Comparison of ENCODE assay signal across 8 mouse cellular contexts in the genomic region with DNA sequence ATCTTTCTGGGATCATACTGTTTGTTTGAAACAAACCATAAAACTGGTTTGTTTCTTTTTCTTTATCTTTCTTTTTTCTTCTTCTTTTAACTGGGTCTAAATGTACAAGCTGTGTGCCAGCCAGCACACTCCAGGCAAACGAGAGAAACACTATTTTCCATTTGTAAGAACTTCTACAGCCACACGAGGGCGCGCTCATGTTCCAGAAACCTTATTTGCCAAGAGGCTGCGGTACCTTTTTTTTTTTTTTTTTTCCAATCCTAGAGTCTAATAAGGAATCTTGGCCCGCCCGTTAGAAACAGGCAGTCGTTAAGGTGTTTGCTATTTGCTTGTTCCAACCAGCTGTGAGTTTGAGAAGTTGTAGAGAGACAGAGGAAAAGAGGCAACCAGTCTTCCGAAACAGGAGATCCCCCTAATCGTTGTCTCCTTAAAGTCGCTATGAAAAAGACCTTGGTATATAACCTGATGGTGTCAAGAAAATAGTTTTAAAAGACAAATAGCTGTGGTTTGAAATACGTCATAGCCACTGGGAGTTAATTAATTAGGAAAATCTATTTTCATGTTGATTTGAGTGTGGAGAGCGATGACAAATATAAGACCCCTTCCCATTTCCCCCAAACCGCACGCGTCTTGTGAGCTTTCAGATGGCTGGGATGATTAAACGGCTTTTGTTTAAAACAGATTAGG. TPM values are rescaled to one million over a fixed set of nuclear protein-coding genes. Genes with fewer than 3 reads are reported as not detected.
DNase-seq lines count a peak whose midpoint lies in the region; ATAC-seq and TF ChIP-seq lines count a peak whose summit lies in the region.

No protein-coding gene starts in this region.

- H3K4me2 ChIP-seq in embryonic facial prominence, embryonic 14.5 days (ENCODE audit: low read depth, low read length), result no peak overlapping the region

- no peaks in the 10 kb centered on the region for H3K36me3 ChIP-seq in embryonic facial prominence, embryonic 14.5 days (ENCODE audit: control insufficient read depth, insufficient read depth, low read length)

- TF ChIP-seq CTCF in cerebellum, adult 2 months (IDR thresholded peaks at IDR 0.05; ENCODE audit: borderline replicate concordance, insufficient read depth, low read depth, low read length), result peak; percentile 15; the same call in 1 of the 2 replicates

- ATAC-seq in cerebellum, adult (ENCODE audit: insufficient number of reproducible peaks, low FRiP score, low TSS enrichment), result no peak
- no peak for ATAC-seq in embryonic facial prominence, embryonic 14.5 days (ENCODE audit: low read depth)

- TF ChIP-seq POLR2A in cerebellum, adult 2 months (IDR thresholded peaks at IDR 0.05; ENCODE audit: borderline replicate concordance, insufficient read depth, low read length), result no peak

- no peak overlapping the region for H3K27ac ChIP-seq in cerebellum, adult 2 months (ENCODE audit: insufficient read depth, low read length)
- H3K27ac ChIP-seq in embryonic facial prominence, embryonic 14.5 days (replicated peaks; ENCODE audit: low read depth, low read length), result no peak overlapping the region

- H3K9me3 ChIP-seq in embryonic facial prominence, embryonic 14.5 days (ENCODE audit: control insufficient read depth, low read length), result no peaks in the 10 kb centered on the region

- H3K4me3 ChIP-seq in cerebellum, adult 2 months (replicated peaks; ENCODE audit: insufficient read depth, low read depth, low read length), result no peak overlapping the region
- no peak overlapping the region for H3K4me3 ChIP-seq in embryonic facial prominence, embryonic 14.5 days (ENCODE audit: low read depth, low read length)

- no peak for DNase-seq in cerebellum, adult 2 months
- peak; percentile 65 for DNase-seq in ovary, postnatal 36 days (ENCODE audit: low spot score)
- DNase-seq in ovary, postnatal 14 days (ENCODE audit: low spot score), result no peak
- DNase-seq in embryonic facial prominence, embryonic 14.5 days (ENCODE audit: low spot score), result peak; percentile 89
- peak; percentile 91 for DNase-seq in kidney, postnatal 10 days
- peak; percentile 54 to 67 for DNase-seq in lung, postnatal 4 days
- no peak for DNase-seq in cerebellum, adult 11-12 months

- WGBS in cerebellum, adult 2 months, result 9% methylated on average over 17 of the region's 17 CpGs
- 5% methylated on average over 17 of the region's 17 CpGs for WGBS in embryonic facial prominence, embryonic 14.5 days

- no peak overlapping the region for H3K9ac ChIP-seq in embryonic facial prominence, embryonic 14.5 days (ENCODE audit: low read depth, low read length)

- H3K27me3 ChIP-seq in cerebellum, adult 2 months (ENCODE audit: control insufficient read depth, insufficient read depth, low read length), result peaks cover 21% of the 10 kb centered on the region; the same call in 1 of the 2 replicates
- H3K27me3 ChIP-seq in embryonic facial prominence, embryonic 14.5 days (replicated peaks; ENCODE audit: control insufficient read depth, insufficient read depth, low read length), result peaks cover 97% of the 10 kb centered on the region

- no peaks in the 10 kb centered on the region for H3K4me1 ChIP-seq in cerebellum, adult 2 months (ENCODE audit: control insufficient read depth, insufficient read depth, low read length)
- H3K4me1 ChIP-seq in embryonic facial prominence, embryonic 14.5 days (ENCODE audit: control insufficient read depth, insufficient read depth, low read length), result 0 out of 2 replicates have a peak, but pooled peaks cover 4% of the 10 kb centered on the region

RNA-seq across cellular contexts. Expression of gene Hoxd10, which starts 5.3 kb away (rescaled TPM):
- polyA plus RNA-seq in cerebellum, adult 2 months (2012; rRNA removed), result not detected in 2 replicates
- polyA plus RNA-seq in embryonic facial prominence, embryonic 14.5 days (2014; fragmentation: Nextera tagmentation; extraction: Ambion mirVana), result 0.37 and 0.45 TPM in 2 replicates

RNA-seq across cellular contexts. Expression of gene Hoxd11, which starts 7.1 kb away (rescaled TPM):
- not detected in 2 replicates for polyA plus RNA-seq in cerebellum, adult 2 months (2012; rRNA removed)
- not detected in 2 replicates for polyA plus RNA-seq in embryonic facial prominence, embryonic 14.5 days (2014; fragmentation: Nextera tagmentation; extraction: Ambion mirVana)

RNA-seq across cellular contexts. Expression of gene Hoxd9, which starts 11.1 kb away (rescaled TPM):
- polyA plus RNA-seq in cerebellum, adult 2 months (2012; rRNA removed), result not detected in 2 replicates
- polyA plus RNA-seq in embryonic facial prominence, embryonic 14.5 days (2014; fragmentation: Nextera tagmentation; extraction: Ambion mirVana), result 2.0 and 2.3 TPM in 2 replicates

RNA-seq across cellular contexts. Expression of gene Hoxd12, which starts 11.6 kb away (rescaled TPM):
- polyA plus RNA-seq in cerebellum, adult 2 months (2012; rRNA removed), result not detected in 2 replicates
- not detected in 2 replicates for polyA plus RNA-seq in embryonic facial prominence, embryonic 14.5 days (2014; fragmentation: Nextera tagmentation; extraction: Ambion mirVana)

RNA-seq across cellular contexts. Expression of gene Hoxd8, which starts 18.0 kb away (rescaled TPM):
- polyA plus RNA-seq in cerebellum, adult 2 months (2012; rRNA removed), result 0.05 TPM in 1 of 2 replicates, not detected in the other
- polyA plus RNA-seq in embryonic facial prominence, embryonic 14.5 days (2014; fragmentation: Nextera tagmentation; extraction: Ambion mirVana), result 8.7 and 10.3 TPM in 2 replicates

Comparison
In these comparisons a context has a peak if more than half of its experiments do, and no peak if none do; other contexts are left out.
1. DNase-seq: peak in ovary, postnatal 36 days (single experiment), embryonic facial prominence, embryonic 14.5 days (single experiment), kidney, postnatal 10 days (single experiment) and lung, postnatal 4 days (2 of 2); none in cerebellum, adult 2 months (0 of 2), ovary, postnatal 14 days (single experiment) and cerebellum, adult 11-12 months (single experiment).